Mouse (Mus musculus) neural tube, embryonic 14.5 days (tissue): ENCODE measurements around the gene Fam83b. TPM values are rescaled to one million over a fixed set of nuclear protein-coding genes. Genes with fewer than 3 reads are reported as not detected.

Source experiments
- ATAC-seq: fragments of 200-750 bp; cut with Nextera tagmentation; 2 replicates; pipeline ENCODE4 v1.8.0; 2017; ENCODE audit warnings: low read depth, mild to moderate bottlenecking, moderate TSS enrichment, moderate library complexity
- H3K27ac ChIP-seq: fragments of 300-500 bp; sonication (generic); 2 replicates; pipeline ENCODE4 v1.5.1; 2014; ENCODE audit warnings: low read depth, mild to moderate bottlenecking, control low read depth, low read length, moderate library complexity, mixed read lengths
- H3K27me3 ChIP-seq: fragments of 300-500 bp; sonication (generic); 2 replicates; pipeline ENCODE4 v1.6.1; 2014; ENCODE audit warnings: low read length; ENCODE audit not compliant: control insufficient read depth, insufficient read depth
- H3K36me3 ChIP-seq: fragments of 300-500 bp; sonication (generic); 2 replicates; pipeline ENCODE4 v1.6.1; 2014; ENCODE audit warnings: low read length, mixed read lengths; ENCODE audit not compliant: control insufficient read depth, insufficient read depth
- H3K4me1 ChIP-seq: fragments of 300-500 bp; sonication (generic); 2 replicates; pipeline ENCODE4 v1.6.1; 2014; ENCODE audit warnings: low read length; ENCODE audit not compliant: control insufficient read depth, insufficient read depth
- H3K4me2 ChIP-seq: fragments of 300-500 bp; sonication (generic); 2 replicates; pipeline ENCODE4 v1.6.1; 2014; ENCODE audit warnings: mild to moderate bottlenecking, low read depth, low read length, control low read depth
- H3K4me3 ChIP-seq: fragments of 300-500 bp; sonication (generic); 2 replicates; pipeline ENCODE4 v1.5.1; 2014; ENCODE audit warnings: low read depth, low read length, control low read depth, mixed read lengths
- H3K9ac ChIP-seq: fragments of 300-500 bp; sonication (generic); replicated peaks from 2 replicates; pipeline ENCODE4 v1.6.1; 2014; ENCODE audit warnings: low read depth, mild to moderate bottlenecking, control low read depth, low read length, mixed read lengths
- H3K9me3 ChIP-seq: fragments of 300-500 bp; sonication (generic); 2 replicates; pipeline ENCODE4 v1.6.1; 2016; ENCODE audit warnings: low read length; ENCODE audit not compliant: control insufficient read depth
- WGBS: fragments of 180-500 bp; shearing (Covaris S2); extraction: QIAGEN DNeasy Blood & Tissue Kit; methylation state at CpG from one replicate; pipeline ENCODE4 v1.1.7; 2014; 5-methylcytosine and 5-hydroxymethylcytosine counted together
- polyA plus RNA-seq: library from polyadenylated mRNA; unstranded; fragments of >200 nt; fragmentation: Nextera tagmentation; extraction: Ambion mirVana; gene quantifications from 2 replicates; pipeline ENCODE4 v1.2.1, GENCODE M21; 2014

Gene Fam83b
- polyA plus RNA-seq, 1 experiment from 2014 or later, result not detected

GRCm38 (mm10) chr9:76480088-76480487 is 86.8 kb downstream of the Fam83b start:
- 87% methylated on average over 3 of the region's 3 CpGs for WGBS
- no peaks in the 10 kb centered on the region for H3K27me3 ChIP-seq
- no peak for ATAC-seq

GRCm38 (mm10) chr9:76469500-76469899 is 97.4 kb downstream of the Fam83b start:
- no peak for ATAC-seq
- Histone ChIP-seq H3K4me1 (no peaks in the 10 kb centered on the region), H3K27me3 (no peaks in the 10 kb centered on the region), H3K9me3 (no peaks in the 10 kb centered on the region), H3K27ac (no peak overlapping the region), H3K9ac (no peak overlapping the region), H3K4me2 (no peak overlapping the region), H3K4me3 (no peak overlapping the region), H3K36me3 (no peaks in the 10 kb centered on the region)
- WGBS, result 80% methylated on average over 4 of the region's 4 CpGs

More at GRCm38 (mm10) chr9:76480088-76480487, 86.8 kb downstream of the Fam83b start:
- Histone ChIP-seq H3K9ac (no peak overlapping the region), H3K36me3 (no peaks in the 10 kb centered on the region), H3K9me3 (no peaks in the 10 kb centered on the region), H3K4me2 (no peak overlapping the region), H3K4me3 (no peak overlapping the region), H3K4me1 (no peaks in the 10 kb centered on the region), H3K27ac (no peak overlapping the region)

GRCm38 (mm10) chr9:76461547-76461946 is 105.4 kb downstream of the Fam83b start:
- Histone ChIP-seq H3K27me3 (no peaks in the 10 kb centered on the region), H3K4me2 (no peak overlapping the region), H3K9ac (no peak overlapping the region), H3K27ac (no peak overlapping the region), H3K4me3 (no peak overlapping the region), H3K4me1 (no peaks in the 10 kb centered on the region), H3K9me3 (no peaks in the 10 kb centered on the region), H3K36me3 (no peaks in the 10 kb centered on the region)
- no peak for ATAC-seq

GRCm38 (mm10) chr9:76455703-76456102 is 111.2 kb downstream of the Fam83b start:
- Histone ChIP-seq H3K4me1 (no peaks in the 10 kb centered on the region), H3K36me3 (no peaks in the 10 kb centered on the region), H3K9me3 (no peaks in the 10 kb centered on the region), H3K9ac (no peak overlapping the region), H3K27me3 (no peaks in the 10 kb centered on the region), H3K4me2 (no peak overlapping the region), H3K27ac (no peak overlapping the region), H3K4me3 (no peak overlapping the region)
- WGBS, result 90% methylated on average over 3 of the region's 3 CpGs
- ATAC-seq, result no peak

Other genes with a start within 250 kb of the Fam83b start
- 9.0 and 10.8 TPM in 2 replicates for gene Hcrtr2, start 243.3 kb downstream of the Fam83b start, polyA plus RNA-seq